Mouse (Mus musculus) MEL (cell line): Measurements from ENCODE around the gene H2-Eb1. TPM values are rescaled to one million over a fixed set of nuclear protein-coding genes. Genes with fewer than 3 reads are reported as not detected.

Source experiments
- DNase-seq: peaks from one replicate; pipeline ENCODE4 v3.0.0; 2011; ENCODE audit warnings: low read depth, low spot score
- H3K27ac ChIP-seq: 2 replicates; pipeline ENCODE4 v1.5.1; 2012; ENCODE audit warnings: low read depth, mild to moderate bottlenecking, control low read depth, low read length, moderate library complexity; ENCODE audit not compliant: control insufficient read depth
- H3K27me3 ChIP-seq, 2 experiments: fragments of 150-350 bp in 1 of 2; sonication (generic) in 1 of 2; 2 replicates each; pipeline ENCODE4 v1.6.1; 2012; ENCODE audit warnings: low read length in 2 of 2, mild to moderate bottlenecking in 2 of 2, improper control_type of control experiment in 1 of 2, moderate library complexity in 1 of 2; ENCODE audit not compliant: insufficient read depth in 2 of 2, control insufficient read depth in 1 of 2
- H3K36me3 ChIP-seq, 2 experiments: 2 replicates each; pipeline ENCODE4 v1.6.1; 2012 to 2014; ENCODE audit warnings: low read length in 2 of 2, improper control_type of control experiment in 1 of 2, inconsistent platforms in 1 of 2, mild to moderate bottlenecking in 1 of 2; ENCODE audit not compliant: insufficient read depth in 2 of 2, control insufficient read depth in 1 of 2
- H3K4me1 ChIP-seq, 2 experiments: fragments of 150-350 bp in 1 of 2; sonication (generic) in 1 of 2; 2 replicates each; pipeline ENCODE4 v1.6.1; 2012; ENCODE audit warnings: low read length in 2 of 2, improper control_type of control experiment in 1 of 2, mild to moderate bottlenecking in 1 of 2; ENCODE audit not compliant: insufficient read depth in 2 of 2, control insufficient read depth in 1 of 2
- H3K4me3 ChIP-seq, 2 experiments: fragments of 150-350 bp in 1 of 2; sonication (generic) in 1 of 2; 2 replicates each; pipeline ENCODE4 v1.5.1; 2012; ENCODE audit warnings: low read depth in 2 of 2, low read length in 2 of 2, mild to moderate bottlenecking in 2 of 2, moderate library complexity in 2 of 2, control low read depth in 1 of 2, improper control_type of control experiment in 1 of 2; ENCODE audit not compliant: control insufficient read depth in 1 of 2, insufficient read depth in 1 of 2
- H3K79me2 ChIP-seq: 2 replicates; pipeline ENCODE4 v1.6.1; 2012; ENCODE audit warnings: mild to moderate bottlenecking, low read length, moderate library complexity; ENCODE audit not compliant: control insufficient read depth, poor library complexity, insufficient read depth
- H3K9ac ChIP-seq: 2 replicates; pipeline ENCODE4 v1.6.1; 2012; ENCODE audit warnings: low read depth, mild to moderate bottlenecking, control low read depth, low read length, moderate library complexity; ENCODE audit not compliant: control insufficient read depth, poor library complexity, severe bottlenecking
- H3K9me3 ChIP-seq: fragments of 150-350 bp; sonication (generic); replicated peaks from 2 replicates; pipeline ENCODE4 v1.6.1; 2012; ENCODE audit warnings: mild to moderate bottlenecking, low read length, improper control_type of control experiment, moderate library complexity; ENCODE audit not compliant: insufficient read depth
- E2F4 ChIP-seq: IDR thresholded peaks from 2 replicates; pipeline ENCODE4 v1.6.1; 2011; ENCODE audit warnings: low read depth, low read length, improper control_type of control experiment, borderline replicate concordance
- HCFC1 ChIP-seq: IDR thresholded peaks from 2 replicates; pipeline ENCODE4 v1.6.1; 2012; ENCODE audit warnings: low read depth, mild to moderate bottlenecking, inconsistent platforms, low read length, improper control_type of control experiment, moderate library complexity
- JUND ChIP-seq: IDR thresholded peaks from 2 replicates; pipeline ENCODE4 v1.6.1; 2011; ENCODE audit warnings: low read depth, mild to moderate bottlenecking, improper control_type of control experiment, low read length
- MAFK ChIP-seq: IDR thresholded peaks from 2 replicates; pipeline ENCODE4 v1.6.1; 2011; ENCODE audit warnings: low read depth, mild to moderate bottlenecking, low read length, improper control_type of control experiment, borderline replicate concordance
- MAX ChIP-seq: IDR thresholded peaks from 2 replicates; pipeline ENCODE4 v1.6.1; 2011; ENCODE audit warnings: low read length, improper control_type of control experiment
- MYC ChIP-seq: IDR thresholded peaks from 2 replicates; pipeline ENCODE4 v1.6.1; 2011; ENCODE audit warnings: low read depth, mild to moderate bottlenecking, low read length, improper control_type of control experiment, moderate library complexity
- NELFE ChIP-seq: IDR thresholded peaks from 2 replicates; pipeline ENCODE4 v1.6.1; 2011; ENCODE audit warnings: low read depth, low read length, improper control_type of control experiment
- NRF1 ChIP-seq: IDR thresholded peaks from 2 replicates; pipeline ENCODE4 v1.6.1; 2014; ENCODE audit warnings: low read depth, mild to moderate bottlenecking, inconsistent platforms, low read length, improper control_type of control experiment, moderate library complexity; ENCODE audit not compliant: poor library complexity, insufficient read depth, severe bottlenecking
- POLR2A ChIP-seq, 2 experiments: IDR thresholded peaks; 2 replicates each; pipeline ENCODE4 v1.6.1; 2011 to 2012; ENCODE audit warnings: low read length in 2 of 2, mild to moderate bottlenecking in 2 of 2, control low read depth in 1 of 2, improper control_type of control experiment in 1 of 2, low read depth in 1 of 2, moderate library complexity in 1 of 2; ENCODE audit not compliant: control insufficient read depth in 1 of 2, insufficient read depth in 1 of 2, poor library complexity in 1 of 2
- POLR2AphosphoS5 ChIP-seq: IDR thresholded peaks from 2 replicates; pipeline ENCODE4 v1.6.1; 2012; ENCODE audit warnings: low read depth, borderline replicate concordance, mild to moderate bottlenecking, inconsistent platforms, low read length, moderate library complexity, mixed read lengths
- TBP ChIP-seq: IDR thresholded peaks from 2 replicates; pipeline ENCODE4 v1.8.0; 2011; ENCODE audit warnings: low read depth, low read length, improper control_type of control experiment
- UBTF ChIP-seq: IDR thresholded peaks from 2 replicates; pipeline ENCODE4 v1.6.1; 2012; ENCODE audit warnings: low read depth, mild to moderate bottlenecking, inconsistent platforms, low read length, improper control_type of control experiment, moderate library complexity, borderline replicate concordance; ENCODE audit not compliant: insufficient read depth
- ZKSCAN1 ChIP-seq: IDR thresholded peaks from 2 replicates; pipeline ENCODE4 v1.6.1; 2012; ENCODE audit warnings: low read depth, mild to moderate bottlenecking, inconsistent platforms, low read length, improper control_type of control experiment, moderate library complexity
- ZMIZ1 ChIP-seq: IDR thresholded peaks from 2 replicates; pipeline ENCODE4 v1.6.1; 2012; ENCODE audit warnings: low read depth, mild to moderate bottlenecking, inconsistent platforms, low read length, improper control_type of control experiment, moderate library complexity
- ZNF384 ChIP-seq: IDR thresholded peaks from 2 replicates; pipeline ENCODE4 v1.6.1; 2012; ENCODE audit warnings: low read depth, mild to moderate bottlenecking, inconsistent platforms, low read length, improper control_type of control experiment
- polyA plus RNA-seq, 2 experiments: library from polyadenylated mRNA; stranded (reverse) in 1 of 2; unstranded in 1 of 2; fragments of >175 nt in 1 of 2; fragments of >200 nt in 1 of 2; gene quantifications; 2 replicates each; pipeline versions ENCODE4 v1.2.1 to v1.2.4; 2012; ENCODE audit warnings: low replicate concordance in 2 of 2, low read depth in 1 of 2; ENCODE audit not compliant: insufficient read length in 2 of 2, insufficient read depth in 1 of 2, missing spikeins in 1 of 2
- total RNA-seq: library from RNA; depleted of rRNA; stranded (reverse); fragments of 300-350 nt; gene quantifications from 2 replicates; pipeline ENCODE4 v1.2.3, GENCODE M21; 2012

The H2-Eb1 gene
- total and polyA plus RNA-seq, 3 experiments = 0.07 to 0.15 TPM; not detected in 1

GRCm38 (mm10) chr17:34280499-34281038 is 25.1 kb upstream of the H2-Eb1 start:
- no peak for TF ChIP-seq HCFC1
- TF ChIP-seq E2F4 = no peak
- no peak for TF ChIP-seq MAX
- TF ChIP-seq POLR2AphosphoS5 = no peak
- TF ChIP-seq NELFE = no peak
- TF ChIP-seq NRF1 = no peak
- DNase-seq = no peak
- no peaks in the 10 kb centered on the region; a peak in 1 of 4 replicates for H3K27me3 ChIP-seq
- no peak overlapping the region for H3K4me3 ChIP-seq
- no peaks in the 10 kb centered on the region for H3K9me3 ChIP-seq
- no peak overlapping the region for H3K27ac ChIP-seq
- no peaks in the 10 kb centered on the region for H3K36me3 ChIP-seq
- no peaks in the 10 kb centered on the region for H3K4me1 ChIP-seq
- no peaks in the 10 kb centered on the region for H3K79me2 ChIP-seq
- no peak overlapping the region for H3K9ac ChIP-seq

DNA sequence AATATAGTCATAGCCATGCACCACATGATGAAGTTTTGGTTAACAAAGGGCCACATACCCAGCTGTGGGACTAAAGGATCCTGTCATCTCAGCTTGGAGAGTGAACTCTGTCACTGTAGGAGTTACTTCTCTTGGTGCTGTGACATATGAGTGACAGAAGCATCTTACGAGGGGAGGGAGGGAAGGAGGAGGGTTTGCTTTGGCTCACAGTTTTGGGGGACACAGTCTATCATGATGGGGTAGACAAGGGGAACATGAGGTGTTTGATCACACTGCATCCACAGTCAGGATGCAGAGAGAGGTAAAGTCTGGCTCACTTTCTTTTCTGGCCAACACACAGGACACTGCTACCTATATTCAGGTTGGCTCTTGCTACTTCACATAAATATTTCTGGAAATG is 23.8 kb upstream of the H2-Eb1 start:
- no peak overlapping the region for H3K9ac ChIP-seq
- H3K4me3 ChIP-seq = no peak overlapping the region
- no peaks in the 10 kb centered on the region for H3K79me2 ChIP-seq
- DNase-seq = no peak
- no peaks in the 10 kb centered on the region for H3K9me3 ChIP-seq
- no peaks in the 10 kb centered on the region for H3K36me3 ChIP-seq
- no peaks in the 10 kb centered on the region; a peak in 1 of 4 replicates for H3K27me3 ChIP-seq
- no peak overlapping the region for H3K27ac ChIP-seq
- no peak for TF ChIP-seq MAFK
- TF ChIP-seq MYC = no peak
- no peak for TF ChIP-seq ZNF384
- TF ChIP-seq POLR2AphosphoS5 = no peak
- TF ChIP-seq ZMIZ1 = no peak
- TF ChIP-seq MAX = no peak
- no peak for TF ChIP-seq JUND
- no peak for TF ChIP-seq UBTF
- TF ChIP-seq POLR2A (IDR thresholded peaks at IDR 0.05; ENCODE audit: control insufficient read depth in 1 of 2, insufficient read depth in 1 of 2, low read depth in 1 of 2, low read length in 2 of 2, poor library complexity in 1 of 2) = no peak
- H3K4me1 ChIP-seq = no peaks in the 10 kb centered on the region

DNA sequence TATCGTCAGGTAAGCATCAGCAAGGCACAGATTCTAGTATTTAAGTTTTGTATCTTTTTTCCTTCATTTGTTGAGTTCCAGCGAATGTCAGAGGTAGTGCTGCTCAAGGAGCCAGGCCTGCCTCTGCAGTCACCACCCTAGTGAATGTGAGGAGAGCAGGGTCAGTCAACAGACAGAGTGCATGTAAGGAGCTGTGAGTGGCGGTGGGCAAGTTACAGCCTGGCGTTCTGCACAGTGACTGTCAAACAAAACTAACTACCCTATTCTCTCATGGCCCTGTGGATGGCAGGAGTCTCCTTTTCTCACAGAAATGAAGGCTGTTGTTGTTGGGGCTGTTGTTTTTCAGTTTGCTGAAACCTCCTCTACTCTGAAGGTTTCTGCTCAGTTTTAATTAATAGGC is 20.3 kb upstream of the H2-Eb1 start:
- no peak for TF ChIP-seq TBP
- TF ChIP-seq ZKSCAN1 = no peak
- peaks cover 0 to 1% of the 10 kb centered on the region in 2 experiments; a peak in 2 of 4 replicates for H3K27me3 ChIP-seq
- H3K4me3 ChIP-seq = no peak overlapping the region
- H3K4me1 ChIP-seq = no peaks in the 10 kb centered on the region
- no peak for DNase-seq
- H3K9ac ChIP-seq = no peak overlapping the region
- H3K79me2 ChIP-seq = no peaks in the 10 kb centered on the region
- no peak overlapping the region for H3K27ac ChIP-seq
- no peaks in the 10 kb centered on the region for H3K36me3 ChIP-seq
- no peaks in the 10 kb centered on the region for H3K9me3 ChIP-seq
